Mouse (Mus musculus) lung, postnatal 0 days (tissue): ENCODE data around the gene Serping1.

ENCODE experiments used
- CTCF ChIP-seq: IDR thresholded peaks from 2 replicates; pipeline ENCODE4 v1.5.1; 2016; ENCODE audit warnings: antibody characterized with exemption, mild to moderate bottlenecking
- EP300 ChIP-seq: IDR thresholded peaks from 2 replicates; pipeline ENCODE4 v1.6.1; 2016; ENCODE audit warnings: antibody characterized with exemption, mild to moderate bottlenecking, control low read depth

DNA sequence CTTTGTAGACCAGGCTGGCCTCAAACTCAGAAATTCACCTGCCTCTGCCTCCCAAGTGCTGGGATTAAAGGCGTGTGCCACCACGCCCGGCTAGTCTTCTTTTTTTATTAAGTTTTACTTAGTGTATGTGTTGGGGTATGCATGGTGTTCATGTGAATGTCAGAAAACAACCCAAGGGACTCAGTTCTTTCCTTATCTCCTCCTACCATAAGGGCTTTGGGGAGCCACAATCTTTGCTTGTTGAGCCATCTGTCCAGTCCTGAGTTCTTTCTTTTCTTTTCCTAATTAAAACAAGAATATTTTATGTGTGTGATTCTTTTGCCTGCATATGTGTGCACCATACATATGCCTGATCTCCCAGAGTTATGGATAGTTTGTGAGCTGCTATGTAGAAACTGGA is 17.9 kb upstream of the Serping1 start:
- TF ChIP-seq CTCF, result no peak
- no peak for TF ChIP-seq EP300
